Mouse (Mus musculus): Measurements from ENCODE around the gene Cenpf.

DNA sequence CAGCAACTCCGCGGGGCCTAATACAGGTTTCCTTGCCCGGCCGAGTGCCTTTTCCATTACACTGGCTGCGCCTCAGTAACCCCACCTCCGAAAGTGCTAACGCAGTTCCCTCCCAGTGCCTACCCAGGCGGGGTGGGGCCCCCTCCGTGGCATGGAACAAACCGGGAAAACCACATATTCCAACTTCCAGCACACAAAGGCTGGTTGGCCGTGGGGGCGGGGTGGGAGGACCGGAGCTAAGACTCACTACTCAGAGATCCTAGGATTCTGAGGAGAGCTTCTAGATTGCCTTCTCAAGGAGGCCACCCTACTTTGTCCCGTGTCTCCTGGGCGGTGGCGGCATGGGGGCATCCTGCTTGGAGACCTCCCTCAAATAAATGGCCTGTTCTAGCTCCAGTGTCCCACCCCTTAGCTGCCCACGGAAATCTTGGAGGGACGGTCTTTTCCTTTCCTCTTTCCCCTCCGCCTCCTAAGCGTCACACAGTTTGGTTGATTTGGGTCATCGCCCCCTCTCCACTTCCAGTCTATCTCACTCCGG lies 39.5 kb upstream of the Cenpf start:
- no peak for TF ChIP-seq POLR2A (IDR thresholded peaks at IDR 0.05; ENCODE audit: control insufficient read depth, low read depth, low read length)
- TF ChIP-seq CTCF (IDR thresholded peaks at IDR 0.05; ENCODE audit: control insufficient read depth, insufficient read depth, insufficient replicate concordance, low read depth, low read length), result no peak

Measured in testis, adult 2 months (tissue).